Mouse (Mus musculus): ENCODE results near the gene Fas. TPM values are rescaled to one million over a fixed set of nuclear protein-coding genes. Genes with fewer than 3 reads are reported as not detected.

Gene Fas
- polyA plus RNA-seq, 1 experiment: 2.8 TPM

GRCm38 (mm10) chr19:34273073-34273472, 17.4 kb upstream of the Fas start:
- no peaks in the 10 kb centered on the region for H3K27me3 ChIP-seq (ENCODE audit: control insufficient read depth, insufficient read depth, insufficient read length)
- H3ac ChIP-seq (ENCODE audit: control insufficient read depth, insufficient read length): no peak overlapping the region
- H3K36me3 ChIP-seq (ENCODE audit: control insufficient read depth, insufficient read depth): no peaks in the 10 kb centered on the region

GRCm38 (mm10) chr19:34278078-34278477, 12.4 kb upstream of the Fas start:
- Histone ChIP-seq H3K36me3 (ENCODE audit: control insufficient read depth, insufficient read depth) (no peaks in the 10 kb centered on the region), H3K27me3 (ENCODE audit: control insufficient read depth, insufficient read depth, insufficient read length) (no peaks in the 10 kb centered on the region), H3K79me2 (ENCODE audit: control insufficient read depth, insufficient read depth) (no peaks in the 10 kb centered on the region), H3ac (ENCODE audit: control insufficient read depth, insufficient read length) (no peak overlapping the region), H3K4me3 (no peak overlapping the region), H3K4me2 (ENCODE audit: low read depth) (no peak overlapping the region)
- TF ChIP-seq TCF12 (IDR thresholded peaks at IDR 0.05; ENCODE audit: insufficient read depth, poor library complexity, severe bottlenecking) (no peak), TCF3 (IDR thresholded peaks at IDR 0.05; ENCODE audit: insufficient read length, low read depth) (no peak), MYOG (IDR thresholded peaks at IDR 0.05; ENCODE audit: control insufficient read depth in 1 of 3, insufficient read depth in 1 of 3, insufficient read length in 2 of 3, low read depth in 2 of 3) (no peak), MYOD1 (IDR thresholded peaks at IDR 0.05; ENCODE audit: control insufficient read depth in 1 of 3, insufficient read length in 2 of 3, low read depth in 2 of 3) (no peak), MAX (IDR thresholded peaks at IDR 0.05; ENCODE audit: low read depth) (no peak), USF1 (IDR thresholded peaks at IDR 0.05; ENCODE audit: low read depth) (no peak), REST (IDR thresholded peaks at IDR 0.05; ENCODE audit: insufficient read depth, insufficient read length) (no peak), CEBPB (IDR thresholded peaks at IDR 0.05; ENCODE audit: insufficient read depth, poor library complexity, severe bottlenecking) (no peak), SRF (IDR thresholded peaks at IDR 0.05; ENCODE audit: control insufficient read depth, insufficient read length, low read depth) (no peak), POLR2AphosphoS2 (IDR thresholded peaks at IDR 0.05; ENCODE audit: insufficient read length, low read depth) (no peak), E2F4 (IDR thresholded peaks at IDR 0.05; ENCODE audit: insufficient read depth) (no peak)

More at GRCm38 (mm10) chr19:34273073-34273472, 17.4 kb upstream of the Fas start:
- TF ChIP-seq POLR2A (IDR thresholded peaks at IDR 0.05; ENCODE audit: insufficient read length, low read depth): no peak
- TF ChIP-seq USF1 (IDR thresholded peaks at IDR 0.05; ENCODE audit: low read depth): no peak
- no peak for TF ChIP-seq MAX (IDR thresholded peaks at IDR 0.05; ENCODE audit: low read depth)
- no peak for TF ChIP-seq CEBPB (IDR thresholded peaks at IDR 0.05; ENCODE audit: insufficient read depth, poor library complexity, severe bottlenecking)
- TF ChIP-seq MYOD1 (IDR thresholded peaks at IDR 0.05; ENCODE audit: control insufficient read depth in 1 of 3, insufficient read length in 2 of 3, low read depth in 2 of 3): no peak
- TF ChIP-seq E2F4 (IDR thresholded peaks at IDR 0.05; ENCODE audit: insufficient read depth): no peak
- TF ChIP-seq TCF12 (IDR thresholded peaks at IDR 0.05; ENCODE audit: insufficient read depth, poor library complexity, severe bottlenecking): no peak
- TF ChIP-seq SRF (IDR thresholded peaks at IDR 0.05; ENCODE audit: control insufficient read depth, insufficient read length, low read depth): no peak
- no peak for TF ChIP-seq MYOG (IDR thresholded peaks at IDR 0.05; ENCODE audit: control insufficient read depth in 1 of 3, insufficient read depth in 1 of 3, insufficient read length in 2 of 3, low read depth in 2 of 3)
- no peak for TF ChIP-seq POLR2AphosphoS2 (IDR thresholded peaks at IDR 0.05; ENCODE audit: insufficient read length, low read depth)
- TF ChIP-seq REST (IDR thresholded peaks at IDR 0.05; ENCODE audit: insufficient read depth, insufficient read length): no peak
- no peak for TF ChIP-seq TCF3 (IDR thresholded peaks at IDR 0.05; ENCODE audit: insufficient read length, low read depth)
- Histone ChIP-seq H3K79me2 (ENCODE audit: control insufficient read depth, insufficient read depth) (no peaks in the 10 kb centered on the region), H3K4me3 (no peak overlapping the region), H3K4me2 (ENCODE audit: low read depth) (no peak overlapping the region)

GRCm38 (mm10) chr19:34283614-34284013, 6.9 kb upstream of the Fas start:
- Histone ChIP-seq H3K27me3 (ENCODE audit: control insufficient read depth, insufficient read depth, insufficient read length) (no peaks in the 10 kb centered on the region), H3K4me2 (ENCODE audit: low read depth) (no peak overlapping the region), H3ac (ENCODE audit: control insufficient read depth, insufficient read length) (no peak overlapping the region), H3K4me3 (no peak overlapping the region), H3K79me2 (ENCODE audit: control insufficient read depth, insufficient read depth) (no peaks in the 10 kb centered on the region), H3K36me3 (ENCODE audit: control insufficient read depth, insufficient read depth) (no peaks in the 10 kb centered on the region)
- TF ChIP-seq TCF3 (IDR thresholded peaks at IDR 0.05; ENCODE audit: insufficient read length, low read depth) (no peak), TCF12 (IDR thresholded peaks at IDR 0.05; ENCODE audit: insufficient read depth, poor library complexity, severe bottlenecking) (no peak), CEBPB (IDR thresholded peaks at IDR 0.05; ENCODE audit: insufficient read depth, poor library complexity, severe bottlenecking) (no peak), SRF (IDR thresholded peaks at IDR 0.05; ENCODE audit: control insufficient read depth, insufficient read length, low read depth) (no peak), REST (IDR thresholded peaks at IDR 0.05; ENCODE audit: insufficient read depth, insufficient read length) (no peak), E2F4 (IDR thresholded peaks at IDR 0.05; ENCODE audit: insufficient read depth) (no peak), POLR2A (IDR thresholded peaks at IDR 0.05; ENCODE audit: insufficient read length, low read depth) (no peak), MAX (IDR thresholded peaks at IDR 0.05; ENCODE audit: low read depth) (no peak), MYOG (IDR thresholded peaks at IDR 0.05; ENCODE audit: control insufficient read depth in 1 of 3, insufficient read depth in 1 of 3, insufficient read length in 2 of 3, low read depth in 2 of 3) (no peak), MYOD1 (IDR thresholded peaks at IDR 0.05; ENCODE audit: control insufficient read depth in 1 of 3, insufficient read length in 2 of 3, low read depth in 2 of 3) (no peak), USF1 (IDR thresholded peaks at IDR 0.05; ENCODE audit: low read depth) (no peak)

GRCm38 (mm10) chr19:34284383-34284782, 6.1 kb upstream of the Fas start:
- H3K36me3 ChIP-seq (ENCODE audit: control insufficient read depth, insufficient read depth): no peaks in the 10 kb centered on the region
- H3K79me2 ChIP-seq (ENCODE audit: control insufficient read depth, insufficient read depth): no peaks in the 10 kb centered on the region
- TF ChIP-seq POLR2A (IDR thresholded peaks at IDR 0.05; ENCODE audit: insufficient read length, low read depth): no peak
- TF ChIP-seq SRF (IDR thresholded peaks at IDR 0.05; ENCODE audit: control insufficient read depth, insufficient read length, low read depth): no peak
- no peak for TF ChIP-seq CEBPB (IDR thresholded peaks at IDR 0.05; ENCODE audit: insufficient read depth, poor library complexity, severe bottlenecking)
- no peak for TF ChIP-seq USF1 (IDR thresholded peaks at IDR 0.05; ENCODE audit: low read depth)
- no peak for TF ChIP-seq MYOD1 (IDR thresholded peaks at IDR 0.05; ENCODE audit: control insufficient read depth in 1 of 3, insufficient read length in 2 of 3, low read depth in 2 of 3)
- no peak for TF ChIP-seq POLR2AphosphoS2 (IDR thresholded peaks at IDR 0.05; ENCODE audit: insufficient read length, low read depth)
- no peak for TF ChIP-seq MYOG (IDR thresholded peaks at IDR 0.05; ENCODE audit: control insufficient read depth in 1 of 3, insufficient read depth in 1 of 3, insufficient read length in 2 of 3, low read depth in 2 of 3)
- no peak for TF ChIP-seq MAX (IDR thresholded peaks at IDR 0.05; ENCODE audit: low read depth)
- no peak for TF ChIP-seq E2F4 (IDR thresholded peaks at IDR 0.05; ENCODE audit: insufficient read depth)
- TF ChIP-seq TCF12 (IDR thresholded peaks at IDR 0.05; ENCODE audit: insufficient read depth, poor library complexity, severe bottlenecking): no peak
- TF ChIP-seq REST (IDR thresholded peaks at IDR 0.05; ENCODE audit: insufficient read depth, insufficient read length): no peak
- no peak for TF ChIP-seq TCF3 (IDR thresholded peaks at IDR 0.05; ENCODE audit: insufficient read length, low read depth)
- peak overlapping the region; percentile 80 for H3K4me2 ChIP-seq (ENCODE audit: low read depth)
- H3K27me3 ChIP-seq (ENCODE audit: control insufficient read depth, insufficient read depth, insufficient read length): no peaks in the 10 kb centered on the region
- no peak overlapping the region for H3ac ChIP-seq (ENCODE audit: control insufficient read depth, insufficient read length)
- H3K4me3 ChIP-seq: no peak overlapping the region
